Mouse (Mus musculus) megakaryocyte, embryonic 14.5 days (primary cell): ENCODE measurements around the gene Plet1.

Source experiments
- FLI1 ChIP-seq: IDR thresholded peaks from 2 replicates; pipeline ENCODE4 v1.6.1; 2012; ENCODE audit warnings: low read length, inconsistent platforms, mixed read lengths
- GATA1 ChIP-seq: IDR thresholded peaks from 3 replicates; pipeline ENCODE4 v1.6.1; 2012; ENCODE audit warnings: mixed read lengths, low read length, inconsistent platforms, borderline replicate concordance

GRCm38 (mm10) chr9:50547859-50548478 lies 53.6 kb downstream of the Plet1 start:
- TF ChIP-seq GATA1, result no peak
- TF ChIP-seq FLI1, result no peak
